Mouse (Mus musculus) CD4-positive, CD25-positive, alpha-beta regulatory T cell, adult 4 months (primary cell): ENCODE data around the gene Stk17b. TPM values are rescaled to one million over a fixed set of nuclear protein-coding genes. Genes with fewer than 3 reads are reported as not detected.
"Not testable (repeated sequence)": the region's sequence is repeated elsewhere in the genome, so short reads cannot be mapped to it uniquely, and the experiment has no call there.

Source experiments
- ATAC-seq: one replicate; pipeline ENCODE4 v1.8.0; 2017
- polyA plus RNA-seq, 2 experiments: library from polyadenylated mRNA; unstranded; fragments of 100-300 nt; shearing (Covaris generic); gene quantifications; one replicate each; pipeline ENCODE4 v1.2.1; 2017

The Stk17b gene
- polyA plus RNA-seq, 2 experiments from 2014 or later, result 437 to 460 TPM

DNA sequence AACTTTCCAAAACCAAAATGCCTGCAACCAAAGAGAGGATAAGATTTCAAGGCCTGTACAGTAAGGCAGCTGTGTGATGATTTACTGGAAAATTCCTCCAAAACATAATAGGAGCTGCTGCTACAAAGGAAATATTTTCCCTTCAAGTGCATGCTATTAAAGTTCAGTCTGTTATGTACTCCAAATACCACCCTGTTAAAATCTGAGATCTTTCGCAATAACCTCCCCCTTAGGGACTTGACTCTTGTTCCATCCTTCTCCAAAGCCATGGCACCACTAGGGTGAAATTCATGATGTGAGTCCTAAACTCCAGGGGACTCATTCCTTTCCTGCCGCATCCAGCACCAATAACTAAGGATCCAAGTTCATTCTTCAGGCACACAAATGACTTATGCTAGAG is 58.1 kb downstream of the Stk17b start:
- ATAC-seq, result no peak

DNA sequence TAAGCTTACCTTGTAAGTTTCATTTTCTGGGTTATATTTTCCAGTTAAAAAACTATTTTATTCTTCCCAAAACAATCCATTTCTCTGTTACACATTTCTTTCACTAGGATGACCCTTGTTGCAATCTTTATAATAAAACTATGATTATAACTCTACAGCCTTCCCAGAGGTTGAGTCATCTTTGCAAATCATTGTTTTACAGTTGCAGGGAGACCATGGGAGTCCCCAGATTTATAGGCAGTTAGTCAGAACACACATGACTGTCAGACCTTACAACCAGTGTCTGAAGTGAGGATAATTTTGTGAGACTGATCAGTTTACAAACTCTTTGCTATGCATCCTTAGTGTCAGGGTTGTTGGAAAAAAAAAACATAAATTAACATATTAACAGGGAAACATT is 63.7 kb downstream of the Stk17b start:
- no peak for ATAC-seq

DNA sequence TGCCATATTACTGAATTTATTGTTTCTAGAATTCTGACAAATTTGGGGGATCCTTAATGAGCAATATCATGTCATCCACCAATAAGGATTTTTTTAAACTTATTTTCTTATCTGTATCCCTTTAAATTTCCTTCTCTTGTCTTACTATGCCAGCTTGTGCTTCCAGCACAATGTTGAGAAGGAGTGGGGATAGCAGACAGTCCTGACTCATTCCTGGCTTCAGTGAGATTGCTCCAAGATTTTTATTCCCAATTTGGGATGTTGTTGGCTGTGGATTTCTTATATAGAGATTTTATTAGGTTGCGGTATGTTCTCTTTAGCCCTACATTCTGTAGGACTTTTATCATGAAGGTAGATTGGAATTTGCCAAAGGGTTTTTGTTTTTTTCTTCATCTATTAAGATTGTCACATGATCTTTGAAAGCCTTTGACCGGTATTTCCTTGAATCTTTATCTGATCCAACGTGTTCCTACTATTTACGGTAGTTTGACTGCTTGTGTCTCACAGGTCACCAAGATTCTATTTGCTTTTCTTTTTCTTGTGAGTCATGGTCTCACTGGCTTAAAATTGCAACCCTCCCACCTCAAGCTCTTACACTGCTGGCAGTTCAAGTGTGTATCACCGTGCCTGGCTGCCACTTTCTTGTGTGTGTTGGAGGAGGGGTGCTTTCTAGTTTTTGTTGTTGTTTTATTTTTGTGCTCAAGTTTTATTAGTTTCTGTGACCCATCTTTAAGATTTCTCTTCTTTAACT is 64.2 kb downstream of the Stk17b start:
- no peak for ATAC-seq

DNA sequence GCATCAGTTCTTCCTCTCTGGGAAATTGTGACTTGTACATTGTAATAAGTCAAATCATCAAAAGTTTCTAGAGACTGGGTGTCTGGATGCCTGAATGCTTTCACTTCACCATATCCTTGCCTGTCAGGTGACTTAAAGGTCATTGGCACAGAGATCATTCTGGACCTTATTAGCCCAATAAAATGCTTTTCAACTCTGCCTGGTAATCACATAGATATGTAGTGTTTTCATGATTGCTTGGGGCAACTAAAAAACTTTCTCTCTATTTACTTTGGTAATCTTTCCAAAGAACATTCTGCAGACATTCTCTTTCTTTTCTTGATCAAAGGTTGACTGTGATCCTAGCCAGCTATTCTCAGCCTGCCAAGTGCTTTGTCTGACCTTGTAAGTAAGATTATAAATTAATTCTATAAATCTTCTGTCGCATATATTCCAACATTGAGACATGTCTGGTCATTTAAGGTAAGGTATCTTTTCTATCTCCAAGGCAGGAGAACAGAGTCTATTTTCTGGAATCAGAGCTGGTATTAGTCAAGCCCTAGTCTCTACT is 69.0 kb downstream of the Stk17b start:
- peak; percentile 43 for ATAC-seq

DNA sequence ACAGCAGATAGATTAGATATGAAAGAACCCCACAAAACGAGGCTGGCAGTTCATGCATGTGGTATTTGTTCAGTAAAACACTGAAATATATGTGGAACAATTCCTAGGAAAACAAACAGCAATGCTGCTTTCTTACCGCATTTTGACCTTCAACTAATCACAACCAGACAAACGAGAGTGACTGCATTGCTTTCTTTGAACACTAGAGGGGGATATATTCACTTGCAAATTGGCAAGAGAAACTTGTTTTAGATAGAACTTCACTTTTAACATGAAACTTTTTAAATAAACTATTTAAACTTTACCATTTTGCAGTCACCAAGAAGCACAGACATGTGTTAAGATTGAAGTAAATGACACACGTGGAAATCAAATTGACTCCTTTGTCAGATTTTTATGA is 69.6 kb downstream of the Stk17b start:
- peak; percentile 80 for ATAC-seq

DNA sequence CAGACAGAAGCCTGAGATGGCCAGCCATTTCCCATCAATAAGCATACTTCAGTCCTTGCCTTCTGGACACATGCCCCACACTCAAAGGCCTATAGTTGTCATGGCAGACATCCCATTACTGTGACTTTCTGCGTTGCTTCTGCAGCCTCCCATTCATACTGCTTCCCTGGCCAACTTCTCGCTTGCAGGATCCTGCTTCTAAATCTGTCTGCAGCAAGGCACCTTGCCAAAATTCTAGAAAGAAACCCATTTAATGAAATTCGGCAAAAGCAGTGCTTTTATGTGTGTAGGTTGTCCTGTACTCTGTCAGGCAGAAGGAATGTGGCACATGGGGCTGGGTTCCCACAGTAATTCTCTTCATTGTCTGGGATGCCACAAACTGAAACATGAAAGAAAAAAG is 71.6 kb downstream of the Stk17b start:
- ATAC-seq, result not testable (repeated sequence)

DNA sequence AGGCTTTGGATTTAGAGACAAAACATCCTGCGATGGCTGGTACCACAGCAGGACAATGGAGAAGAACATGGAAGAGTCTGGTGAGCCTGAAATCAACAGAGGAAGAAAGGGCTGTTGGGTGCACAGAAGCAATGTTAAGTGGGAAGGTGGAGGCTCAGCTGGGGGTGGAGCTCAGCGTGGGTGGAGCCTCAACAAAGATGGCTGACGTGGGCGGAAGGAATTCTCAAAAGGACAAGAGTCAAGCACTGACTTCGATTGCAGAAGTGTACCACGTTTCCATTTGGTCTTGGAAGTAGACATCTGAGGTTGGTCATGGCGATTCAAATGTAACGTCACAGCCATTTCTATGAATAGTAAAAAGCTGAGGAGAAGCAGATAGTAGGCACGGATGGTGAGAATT is 74.0 kb downstream of the Stk17b start:
- no peak for ATAC-seq

DNA sequence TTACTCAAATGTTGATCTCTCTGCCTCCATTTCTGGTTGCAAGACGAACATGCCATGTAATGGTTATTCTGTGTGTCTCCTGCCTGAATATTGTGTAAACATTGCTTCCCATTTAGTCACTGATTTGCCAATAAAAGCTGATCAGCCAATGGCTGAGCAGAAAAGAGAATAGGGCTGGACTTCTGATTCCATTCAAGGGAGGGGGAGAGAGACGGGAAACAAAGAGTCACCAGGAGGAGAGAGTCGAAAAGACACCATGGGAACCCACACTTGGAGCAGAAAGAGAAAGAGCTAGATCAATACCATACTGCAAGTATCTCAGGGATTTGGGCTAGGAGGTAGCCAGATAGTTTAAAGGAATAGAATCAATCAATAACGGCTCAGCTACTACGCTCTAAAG is 75.4 kb downstream of the Stk17b start:
- not testable (repeated sequence) for ATAC-seq

DNA sequence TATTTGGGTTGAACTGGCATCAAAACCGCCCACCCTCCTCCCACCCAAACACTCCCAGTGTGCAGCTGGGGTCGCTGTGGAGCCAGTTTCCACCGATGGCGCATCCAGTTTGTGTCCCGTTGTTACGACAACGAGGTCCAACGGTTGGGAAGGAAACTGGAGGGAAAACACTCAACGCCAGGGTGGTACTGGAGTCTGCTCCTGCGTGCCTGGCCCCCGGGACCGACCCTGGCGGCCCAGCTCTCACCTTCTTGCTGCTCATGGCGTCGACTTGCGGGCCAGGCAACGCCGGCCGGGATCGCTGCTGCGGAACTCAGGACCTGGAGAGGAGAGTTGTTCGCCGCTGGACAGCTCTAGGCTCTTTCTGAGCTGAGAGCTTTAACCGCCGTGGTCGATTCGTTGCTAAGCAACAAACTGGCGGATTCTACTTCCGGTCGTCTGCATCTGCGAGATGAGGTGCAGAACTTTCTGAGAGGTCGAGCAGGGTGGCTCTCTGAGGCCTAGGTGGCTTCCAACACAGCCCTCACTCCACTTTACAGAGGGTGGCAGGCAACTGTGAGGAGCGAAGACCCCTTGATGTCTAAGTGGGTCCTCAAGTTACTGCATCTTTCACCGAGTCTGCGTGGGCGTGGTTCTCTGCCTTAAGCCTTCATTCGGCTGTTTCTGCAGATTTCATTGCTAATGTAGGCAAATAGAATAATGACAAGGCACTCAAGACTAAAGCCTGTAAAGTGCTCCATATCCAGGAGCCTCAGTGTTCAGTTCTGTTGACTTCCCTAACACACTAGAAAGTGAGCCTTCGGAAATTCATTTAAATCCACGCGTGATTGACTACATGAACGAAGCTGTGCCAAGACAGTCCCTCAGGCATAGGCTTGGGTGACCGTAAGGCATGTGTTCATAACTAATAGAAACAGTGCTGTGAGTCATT is 78.3 kb downstream of the Stk17b start, which contains the start of gene Dnah7a:
Dnah7a (minus strand) TSS at position 354 of the 931 bp plus-strand sequence.
- ATAC-seq, result peak; percentile 97

Other genes with a start within 250 kb of the Stk17b start
- gene Dnah7a, start 78.4 kb downstream of the Stk17b start, polyA plus RNA-seq, result 1 to 10 TPM; 1.9 to 2.1 TPM